Mouse (Mus musculus): ENCODE results near the gene Prok1.

Prok1 gene

GRCm38 (mm10) chr3:107187022-107187421 is 52.5 kb downstream of the Prok1 start:
- no peak for DNase-seq (ENCODE audit: low spot score in 2 of 2)

GRCm38 (mm10) chr3:107185597-107185996 is 53.9 kb downstream of the Prok1 start:
- no peak for DNase-seq (ENCODE audit: low spot score in 2 of 2)

GRCm38 (mm10) chr3:107183178-107183577 is 56.3 kb downstream of the Prok1 start:
- no peak for DNase-seq (ENCODE audit: low spot score in 2 of 2)

All from right cerebral cortex, adult 2 months (tissue).